Mouse (Mus musculus) neural tube, embryonic 12.5 days (tissue): ENCODE measurements at regions not wholly inside any gene's neighbourhood (a gene's known extent, or its start where the extent isn't known, plus 50 kb on each side); places are given as distances from the start of the nearest gene placed in this dataset.
"Not testable (repeated sequence)": the region's sequence is repeated elsewhere in the genome, so short reads cannot be mapped to it uniquely, and the experiment has no call there.

Source experiments
- ATAC-seq: fragments of 200-750 bp; cut with Nextera tagmentation; 2 replicates; pipeline ENCODE4 v1.8.0; 2017; ENCODE audit warnings: low read depth, mild to moderate bottlenecking, moderate TSS enrichment, moderate library complexity; ENCODE audit not compliant: low FRiP score
- H3K27ac ChIP-seq: fragments of 300-500 bp; sonication (generic); 2 replicates; pipeline ENCODE4 v1.5.1; 2016
- H3K27me3 ChIP-seq: fragments of 300-500 bp; sonication (generic); replicated peaks from 2 replicates; pipeline ENCODE4 v1.6.1; 2016; ENCODE audit warnings: mild to moderate bottlenecking
- H3K36me3 ChIP-seq: fragments of 300-500 bp; sonication (generic); 2 replicates; pipeline ENCODE4 v1.6.1; 2016; ENCODE audit warnings: mild to moderate bottlenecking
- H3K4me1 ChIP-seq: fragments of 300-500 bp; sonication (generic); 2 replicates; pipeline ENCODE4 v1.6.1; 2016
- H3K4me2 ChIP-seq: fragments of 300-500 bp; sonication (generic); replicated peaks from 2 replicates; pipeline ENCODE4 v1.6.1; 2016; ENCODE audit warnings: mild to moderate bottlenecking
- H3K4me3 ChIP-seq: fragments of 300-500 bp; sonication (generic); 2 replicates; pipeline ENCODE4 v1.5.1; 2016
- H3K9ac ChIP-seq: fragments of 300-500 bp; sonication (generic); 2 replicates; pipeline ENCODE4 v1.6.1; 2016; ENCODE audit warnings: mild to moderate bottlenecking
- H3K9me3 ChIP-seq: fragments of 300-500 bp; sonication (generic); 2 replicates; pipeline ENCODE4 v1.6.1; 2016; ENCODE audit warnings: mild to moderate bottlenecking
- WGBS: fragments of 180-500 bp; shearing (Covaris S2); methylation state at CpG from one replicate; pipeline ENCODE4 v1.1.7; 2016; 5-methylcytosine and 5-hydroxymethylcytosine counted together

DNA sequence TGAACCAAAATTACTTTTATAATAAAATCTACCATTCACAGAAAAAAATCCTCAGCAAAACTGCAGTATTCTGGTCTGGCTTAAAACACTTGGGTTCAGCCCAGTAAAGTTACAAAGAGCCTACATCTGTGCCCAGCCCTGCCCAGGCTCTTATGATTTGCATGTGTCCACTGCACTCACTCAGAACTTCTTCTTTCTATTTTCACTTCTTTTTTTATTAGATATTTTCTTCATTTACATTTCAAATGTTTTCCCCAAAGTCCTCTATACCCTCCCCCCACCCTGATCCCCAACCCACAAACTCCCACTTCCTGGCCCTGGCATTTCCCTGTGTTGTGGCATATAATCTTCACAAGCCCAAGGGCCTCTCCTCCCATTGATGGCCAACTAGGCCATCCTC lies 1442.4 kb upstream of the Tacstd2 start:
- no peak for ATAC-seq
- Histone ChIP-seq H3K9me3 (peaks cover 3% of the 10 kb centered on the region; the same call in 1 of the 2 replicates), H3K27me3 (no peaks in the 10 kb centered on the region), H3K36me3 (no peaks in the 10 kb centered on the region), H3K4me1 (no peaks in the 10 kb centered on the region), H3K9ac (no peak overlapping the region), H3K4me2 (no peak overlapping the region), H3K27ac (no peak overlapping the region), H3K4me3 (no peak overlapping the region)

DNA sequence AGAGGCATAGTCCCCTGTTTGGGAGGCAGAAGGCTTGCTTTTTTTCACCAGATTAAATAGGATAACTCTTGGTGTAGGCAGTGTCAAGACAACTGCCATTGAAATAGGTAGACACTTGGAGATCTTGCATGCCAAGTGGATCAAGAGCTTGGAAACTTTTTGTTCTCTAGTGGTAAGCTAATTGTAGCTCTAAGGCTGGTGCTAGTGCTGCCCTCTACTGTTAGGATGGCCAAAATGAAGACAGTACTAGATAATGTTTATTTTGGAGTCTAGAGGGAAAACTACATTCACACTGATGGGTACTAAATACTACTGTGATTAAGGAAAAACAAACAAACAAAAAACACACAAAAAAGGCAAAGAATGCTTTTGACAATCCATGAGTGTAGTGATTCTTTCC lies 1428.4 kb upstream of the Tacstd2 start:
- Histone ChIP-seq H3K9ac (no peak overlapping the region), H3K27ac (no peak overlapping the region), H3K36me3 (no peaks in the 10 kb centered on the region), H3K4me3 (no peak overlapping the region), H3K4me2 (no peak overlapping the region), H3K27me3 (no peaks in the 10 kb centered on the region), H3K9me3 (no peaks in the 10 kb centered on the region), H3K4me1 (no peaks in the 10 kb centered on the region)
- ATAC-seq, result no peak

DNA sequence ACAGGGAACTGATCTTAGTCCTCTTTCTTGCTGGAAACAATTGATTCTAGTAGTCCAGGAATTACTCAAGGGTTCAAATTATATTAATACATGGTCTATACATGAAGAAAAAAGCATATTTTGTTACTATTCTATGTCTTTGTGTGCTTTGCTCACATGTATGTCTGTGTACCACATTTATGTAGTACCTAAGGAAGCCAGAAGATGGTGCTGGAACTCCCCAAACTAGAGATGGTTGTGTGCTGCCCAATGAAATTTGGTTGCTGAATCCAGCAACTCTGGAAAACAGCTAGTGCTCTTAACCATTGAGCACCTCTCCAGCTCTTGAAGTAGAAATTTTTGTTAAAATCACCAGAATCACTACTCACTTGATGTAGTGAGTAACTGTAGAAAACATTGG lies 1402.5 kb upstream of the Tacstd2 start:
- not testable (repeated sequence) for H3K4me1 ChIP-seq, H3K9me3 ChIP-seq, H3K36me3 ChIP-seq, H3K4me3 ChIP-seq, H3K9ac ChIP-seq, H3K4me2 ChIP-seq, H3K27me3 ChIP-seq, H3K27ac ChIP-seq, ATAC-seq

DNA sequence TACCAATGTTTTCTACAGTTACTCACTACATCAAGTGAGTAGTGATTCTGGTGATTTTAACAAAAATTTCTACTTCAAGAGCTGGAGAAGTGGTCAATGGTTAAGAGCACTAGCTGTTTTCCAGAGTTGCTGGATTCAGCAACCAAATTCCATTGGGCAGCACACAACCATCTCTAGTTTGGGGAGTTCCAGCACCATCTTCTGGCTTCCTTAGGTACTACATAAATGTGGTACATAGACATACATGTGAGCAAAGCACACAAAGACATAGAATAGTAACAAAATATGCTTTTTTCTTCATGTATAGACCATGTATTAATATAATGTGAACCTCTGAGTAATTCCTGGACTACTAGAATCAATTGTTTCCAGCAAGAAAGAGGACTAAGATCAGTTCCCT lies 1396.3 kb upstream of the Tacstd2 start:
- H3K4me3 ChIP-seq, H3K27ac ChIP-seq, H3K4me2 ChIP-seq, H3K4me1 ChIP-seq, H3K27me3 ChIP-seq, H3K9ac ChIP-seq, H3K9me3 ChIP-seq, ATAC-seq, H3K36me3 ChIP-seq: not testable (repeated sequence)

DNA sequence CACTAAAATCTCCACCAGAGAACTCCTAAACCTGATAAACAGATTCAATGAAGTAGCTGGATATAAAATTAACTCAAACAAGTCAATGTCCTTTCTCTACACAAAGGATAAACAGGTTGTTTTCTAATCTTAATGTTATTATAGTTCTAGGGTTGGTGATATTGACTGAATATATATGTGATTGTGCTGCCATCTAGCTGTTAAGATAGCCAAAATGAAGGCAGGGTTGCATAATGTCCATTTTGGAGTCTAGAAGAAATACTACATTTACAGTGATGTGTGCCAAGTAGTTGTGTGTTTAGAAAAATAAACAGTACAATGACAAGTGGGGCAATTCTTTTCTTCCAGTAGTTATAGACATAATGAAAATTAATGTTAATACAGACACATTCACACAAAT lies 1379.9 kb upstream of the Tacstd2 start:
- Histone ChIP-seq H3K27ac (no peak overlapping the region), H3K9me3 (no peaks in the 10 kb centered on the region), H3K4me3 (no peak overlapping the region), H3K27me3 (no peaks in the 10 kb centered on the region), H3K9ac (no peak overlapping the region), H3K4me1 (no peaks in the 10 kb centered on the region), H3K36me3 (no peaks in the 10 kb centered on the region), H3K4me2 (no peak overlapping the region)
- no peak for ATAC-seq

DNA sequence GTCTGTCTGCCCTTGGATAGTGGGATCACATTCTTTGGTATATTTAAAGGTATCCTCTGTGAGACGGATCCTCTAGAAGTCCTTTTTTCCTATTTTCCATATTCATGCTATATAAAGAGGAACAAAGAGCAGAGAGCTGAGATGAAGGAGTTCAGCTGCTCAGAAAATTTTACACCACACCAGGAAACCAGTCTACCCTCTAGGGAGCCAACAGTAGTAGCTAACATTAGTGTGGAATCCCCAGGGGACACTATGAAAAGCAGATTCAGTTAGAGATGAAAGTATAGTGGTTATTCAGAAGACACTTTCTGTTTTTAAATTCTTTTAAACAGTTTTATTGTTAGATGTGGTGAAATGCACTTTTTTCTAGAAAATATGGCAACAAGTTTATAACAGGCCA lies 1348.5 kb upstream of the Tacstd2 start:
- 89% methylated on average over 1 of the region's 1 CpGs for WGBS
- no peak for ATAC-seq
- H3K4me1 ChIP-seq, result no peaks in the 10 kb centered on the region
- no peak overlapping the region for H3K4me2 ChIP-seq
- H3K9me3 ChIP-seq, result no peaks in the 10 kb centered on the region
- no peak overlapping the region for H3K9ac ChIP-seq
- no peaks in the 10 kb centered on the region for H3K36me3 ChIP-seq
- no peak overlapping the region for H3K27ac ChIP-seq
- H3K4me3 ChIP-seq, result no peak overlapping the region
- no peaks in the 10 kb centered on the region for H3K27me3 ChIP-seq

DNA sequence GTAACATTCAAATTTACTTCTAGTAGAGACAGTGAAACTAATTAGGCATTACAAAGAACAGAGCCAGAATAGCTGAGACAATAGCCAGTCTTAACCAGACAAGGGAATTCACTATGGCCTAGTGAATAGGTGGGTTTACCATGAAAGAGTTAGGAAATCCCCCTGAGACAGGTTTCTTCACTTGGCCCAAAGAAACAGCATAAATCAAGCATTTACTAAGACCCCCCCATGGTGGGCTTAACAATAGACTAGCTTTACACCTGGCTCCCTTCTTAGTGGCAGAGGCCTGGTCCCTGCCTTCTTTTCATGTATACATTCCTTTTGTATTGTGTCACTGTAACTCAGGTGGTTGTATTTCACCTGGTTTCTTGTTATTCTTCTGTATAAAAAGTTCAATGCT lies 1317.2 kb upstream of the Tacstd2 start:
- H3K9me3 ChIP-seq, ATAC-seq, H3K27me3 ChIP-seq, H3K4me3 ChIP-seq, H3K36me3 ChIP-seq, H3K4me1 ChIP-seq, H3K27ac ChIP-seq, H3K9ac ChIP-seq, H3K4me2 ChIP-seq: not testable (repeated sequence)

DNA sequence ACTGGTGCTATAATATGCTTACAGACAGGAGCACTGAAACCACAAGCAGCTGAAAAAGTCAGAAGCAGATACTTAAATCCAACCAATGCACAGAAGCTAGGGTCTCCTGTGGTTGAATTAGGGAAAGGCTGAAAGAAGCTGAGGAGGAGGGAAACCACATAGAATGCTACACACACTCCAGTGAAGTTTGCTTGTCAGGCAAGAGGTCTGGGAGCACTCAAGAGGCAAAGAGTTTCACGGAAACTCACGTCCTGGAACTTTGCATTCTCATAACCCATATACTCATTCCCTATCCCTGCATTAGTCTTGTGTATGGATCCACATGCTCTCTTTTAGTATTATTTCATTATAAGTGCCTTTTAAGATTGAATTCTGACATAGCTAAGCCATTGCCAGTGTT lies 1316.7 kb upstream of the Tacstd2 start:
- Histone ChIP-seq H3K4me3 (no peak overlapping the region), H3K4me2 (no peak overlapping the region), H3K27ac (no peak overlapping the region), H3K9ac (no peak overlapping the region), H3K27me3 (no peaks in the 10 kb centered on the region), H3K9me3 (no peaks in the 10 kb centered on the region), H3K36me3 (no peaks in the 10 kb centered on the region), H3K4me1 (no peaks in the 10 kb centered on the region)
- 94% methylated on average over 2 of the region's 2 CpGs for WGBS
- ATAC-seq, result no peak

DNA sequence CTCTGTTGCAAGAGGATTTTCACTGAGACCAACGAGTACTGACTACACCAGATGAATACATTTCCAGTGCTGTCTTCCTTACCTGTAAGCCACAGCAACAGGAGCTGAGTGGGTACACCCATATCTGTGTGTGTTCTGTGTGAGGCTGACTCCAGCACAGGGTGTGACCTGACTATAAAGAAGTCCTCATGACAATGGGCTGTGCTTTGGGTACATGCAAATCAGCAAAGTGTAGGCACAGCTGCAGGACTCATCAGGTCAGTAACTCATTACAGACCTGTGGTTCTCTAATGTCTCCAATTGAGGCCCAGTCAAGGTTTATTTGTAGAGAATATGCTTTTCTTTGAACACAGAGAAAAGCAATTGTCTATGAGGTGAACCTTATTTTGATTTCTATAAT lies 1299.6 kb upstream of the Tacstd2 start:
- H3K9ac ChIP-seq, result no peak overlapping the region
- WGBS, result 75% methylated on average over 1 of the region's 1 CpGs
- H3K36me3 ChIP-seq, result no peaks in the 10 kb centered on the region
- H3K27me3 ChIP-seq, result no peaks in the 10 kb centered on the region
- ATAC-seq, result no peak
- no peaks in the 10 kb centered on the region for H3K4me1 ChIP-seq
- H3K27ac ChIP-seq, result no peak overlapping the region
- H3K4me2 ChIP-seq, result no peak overlapping the region
- no peak overlapping the region for H3K4me3 ChIP-seq
- H3K9me3 ChIP-seq, result no peaks in the 10 kb centered on the region

DNA sequence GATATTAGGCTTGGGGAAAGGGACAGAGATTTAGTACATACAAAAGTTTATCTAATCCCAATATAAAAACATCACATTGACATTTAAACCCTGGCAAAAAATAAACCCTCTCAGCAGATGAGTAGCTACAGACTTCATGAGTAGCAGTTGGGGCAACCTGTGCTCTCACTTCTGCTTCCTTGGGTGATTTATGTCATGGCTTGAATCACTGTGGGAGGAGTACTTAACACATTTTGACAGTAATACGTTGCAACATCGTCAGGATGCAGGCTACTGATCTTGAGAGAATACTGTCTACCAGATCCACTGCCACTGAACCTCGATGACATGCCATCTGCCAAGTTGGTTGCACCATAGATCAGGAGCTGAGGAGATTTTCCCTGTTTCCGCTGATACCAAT lies 1299.0 kb upstream of the Tacstd2 start:
- no peaks in the 10 kb centered on the region for H3K36me3 ChIP-seq
- H3K9ac ChIP-seq, result no peak overlapping the region
- no peaks in the 10 kb centered on the region for H3K27me3 ChIP-seq
- no peak overlapping the region for H3K4me2 ChIP-seq
- 81% methylated on average over 4 of the region's 4 CpGs for WGBS
- H3K4me3 ChIP-seq, result no peak overlapping the region
- H3K27ac ChIP-seq, result no peak overlapping the region
- H3K4me1 ChIP-seq, result no peaks in the 10 kb centered on the region
- ATAC-seq, result no peak
- H3K9me3 ChIP-seq, result no peaks in the 10 kb centered on the region

DNA sequence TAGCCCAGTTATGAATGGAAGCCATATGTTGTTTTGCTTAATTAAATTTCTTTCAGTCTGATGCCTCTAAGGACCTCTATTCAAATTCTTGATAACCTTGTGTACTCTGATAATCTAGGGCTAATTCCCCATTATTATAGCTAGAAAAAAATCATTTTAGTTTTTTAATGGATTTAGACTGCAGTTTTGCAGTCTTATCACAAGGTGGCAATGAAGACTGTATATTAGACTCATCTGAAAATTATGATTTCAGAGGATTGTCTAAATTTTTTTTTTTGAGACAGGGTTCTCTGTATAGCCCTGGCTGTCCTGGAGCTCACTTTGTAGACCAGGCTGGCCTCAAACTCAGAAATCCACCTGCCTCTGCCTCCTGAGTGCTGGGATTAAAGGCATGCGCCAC lies 1292.9 kb upstream of the Tacstd2 start:
- H3K9me3 ChIP-seq, H3K27me3 ChIP-seq, H3K4me3 ChIP-seq, H3K9ac ChIP-seq, H3K4me1 ChIP-seq, H3K27ac ChIP-seq, ATAC-seq, H3K36me3 ChIP-seq, H3K4me2 ChIP-seq: not testable (repeated sequence)
- 92% methylated on average over 1 of the region's 1 CpGs for WGBS

DNA sequence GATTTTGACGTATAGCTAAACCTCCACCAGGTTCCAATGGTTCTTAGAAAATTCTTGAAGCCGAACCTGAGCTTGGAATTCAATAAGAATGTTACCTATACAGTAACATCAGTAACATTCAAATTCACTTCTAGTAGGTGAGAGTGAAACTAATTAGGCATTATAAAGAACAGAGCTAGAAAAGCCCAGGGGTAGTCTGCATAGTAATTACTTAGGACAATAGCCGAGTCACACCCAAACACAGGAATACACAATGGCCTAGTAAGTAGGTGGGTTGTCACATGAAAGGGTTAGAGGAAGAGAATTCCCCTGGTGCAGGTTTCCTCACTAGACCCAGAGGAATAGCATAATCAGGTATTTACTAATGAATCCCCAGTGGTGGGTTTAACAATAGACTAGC lies 1277.8 kb upstream of the Tacstd2 start:
- Histone ChIP-seq H3K4me1 (no peaks in the 10 kb centered on the region), H3K36me3 (no peaks in the 10 kb centered on the region), H3K27ac (no peak overlapping the region)

DNA sequence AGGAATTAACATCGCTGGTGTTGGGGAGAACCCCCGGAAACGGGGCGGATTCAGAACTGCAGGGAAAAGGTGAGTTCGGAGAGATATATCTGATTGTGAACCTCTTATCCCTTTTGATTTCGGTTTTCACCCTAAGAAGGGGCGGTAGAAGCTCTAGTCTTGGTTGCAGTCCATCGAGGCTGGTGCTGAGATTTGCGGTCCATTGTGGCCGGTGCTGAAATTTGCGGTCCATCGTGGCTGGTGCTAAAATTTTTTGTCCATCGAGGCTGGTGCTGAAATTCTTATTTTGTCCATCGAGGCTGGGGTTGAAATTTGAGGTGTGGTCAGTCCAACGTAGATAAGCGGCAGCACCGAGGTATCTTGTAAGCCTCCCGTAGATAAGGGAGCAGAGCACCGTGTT lies 1263.6 kb upstream of the Tacstd2 start:
- not testable (repeated sequence) for H3K4me3 ChIP-seq, H3K9me3 ChIP-seq, H3K4me1 ChIP-seq, H3K4me2 ChIP-seq, H3K27ac ChIP-seq, ATAC-seq, H3K27me3 ChIP-seq, H3K9ac ChIP-seq, H3K36me3 ChIP-seq
- 91% methylated on average over 19 of the region's 19 CpGs for WGBS

More for the DNA sequence above, 1277.8 kb upstream of the Tacstd2 start:
- Histone ChIP-seq H3K9ac (no peak overlapping the region), H3K27me3 (no peaks in the 10 kb centered on the region), H3K9me3 (no peaks in the 10 kb centered on the region), H3K4me3 (no peak overlapping the region), H3K4me2 (no peak overlapping the region)
- ATAC-seq, result no peak
- WGBS, result 82% methylated on average over 3 of the region's 3 CpGs

DNA sequence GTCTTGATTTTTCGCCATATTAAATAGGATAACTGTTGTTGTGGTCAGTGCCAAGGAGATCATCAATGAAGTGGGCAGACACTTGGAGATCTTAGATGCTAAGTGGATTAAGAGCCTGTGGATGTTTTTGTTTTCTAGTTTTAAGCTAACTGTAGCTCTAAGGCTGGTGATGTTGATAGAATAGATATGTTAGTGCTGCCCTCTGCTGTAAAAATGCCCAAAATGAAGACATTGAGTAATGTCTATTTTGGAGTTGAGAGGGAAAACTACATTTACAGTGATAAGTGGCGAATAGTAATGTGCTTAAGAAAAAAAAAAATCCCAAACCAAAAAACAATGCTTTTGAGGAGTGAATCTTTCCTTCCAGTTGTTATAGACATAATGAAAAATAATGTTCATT lies 1235.9 kb upstream of the Tacstd2 start:
- no peaks in the 10 kb centered on the region for H3K4me1 ChIP-seq
- WGBS, result 82% methylated on average over 2 of the region's 2 CpGs
- no peaks in the 10 kb centered on the region for H3K27me3 ChIP-seq
- H3K36me3 ChIP-seq, result no peaks in the 10 kb centered on the region
- ATAC-seq, result no peak
- H3K4me2 ChIP-seq, result no peak overlapping the region
- H3K9me3 ChIP-seq, result 0 out of 2 replicates have a peak, but pooled peaks cover 8% of the 10 kb centered on the region
- H3K9ac ChIP-seq, result no peak overlapping the region
- no peak overlapping the region for H3K27ac ChIP-seq
- no peak overlapping the region for H3K4me3 ChIP-seq
